Mouse (Mus musculus): ENCODE results near the gene Pard3b. TPM values are rescaled to one million over a fixed set of nuclear protein-coding genes. Genes with fewer than 3 reads are reported as not detected.

The Pard3b gene
- polyA plus RNA-seq, 1 experiment from 2014 or later: 20.4 TPM

DNA sequence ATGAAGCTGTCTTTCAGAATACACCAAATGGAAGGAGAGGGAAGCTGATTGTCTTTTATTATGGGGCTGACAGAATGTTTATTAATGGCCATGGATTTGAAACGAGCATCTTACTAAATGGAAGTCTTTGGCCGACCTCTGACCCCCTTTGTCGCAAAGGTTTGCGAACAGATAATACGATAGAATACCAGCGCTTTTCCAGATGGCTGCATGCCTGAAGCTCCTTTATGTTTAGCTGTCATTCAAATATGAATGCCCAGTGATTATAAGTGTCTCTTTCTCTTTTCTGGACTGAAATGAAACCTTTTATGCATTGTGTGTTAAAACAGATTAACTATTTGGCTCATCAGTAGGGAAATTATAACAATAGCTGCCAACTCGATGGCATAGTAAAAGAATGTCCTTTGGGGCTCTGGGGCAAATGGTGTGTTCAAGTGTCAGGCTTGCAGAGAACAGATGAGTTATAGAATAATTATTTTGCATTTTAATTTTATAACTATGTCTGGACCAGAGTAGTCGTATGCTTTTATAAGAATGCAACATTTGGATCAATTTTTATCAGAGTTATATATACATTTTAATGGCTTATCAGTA lies 46.7 kb downstream of the Pard3b start:
- H3K27ac ChIP-seq: no peak overlapping the region
- H3K4me3 ChIP-seq (replicated peaks): no peak overlapping the region
- no peak overlapping the region for H3K4me2 ChIP-seq
- ATAC-seq (replicated peaks; ENCODE audit: low FRiP score): no peak
- H3K4me1 ChIP-seq: no peaks in the 10 kb centered on the region
- H3K36me3 ChIP-seq: no peaks in the 10 kb centered on the region
- no peaks in the 10 kb centered on the region for H3K27me3 ChIP-seq
- H3K9ac ChIP-seq: no peak overlapping the region
- no peaks in the 10 kb centered on the region for H3K9me3 ChIP-seq (replicated peaks)
- 73% methylated on average over 8 of the region's 8 CpGs for WGBS

DNA sequence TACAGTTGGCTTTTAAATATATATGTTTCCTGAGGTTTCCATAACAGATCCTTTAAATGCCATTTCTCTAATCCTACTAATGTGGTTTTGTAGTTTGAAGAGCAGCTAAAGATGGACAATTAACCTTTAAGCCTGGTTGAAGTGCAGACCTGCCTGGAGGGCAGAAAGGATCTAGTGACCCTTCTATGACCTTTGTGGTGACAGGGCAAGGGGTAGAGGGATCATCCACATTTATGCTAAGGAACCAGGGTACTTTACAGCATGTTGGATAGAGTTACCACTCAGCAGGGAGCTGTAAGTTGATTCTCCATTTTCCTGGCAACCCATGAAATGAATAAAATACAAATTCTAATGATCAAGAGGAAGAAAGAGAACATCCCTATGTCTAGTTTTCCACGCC lies 47.3 kb downstream of the Pard3b start:
- 94% methylated on average over 1 of the region's 1 CpGs for WGBS
- no peak for ATAC-seq (replicated peaks; ENCODE audit: low FRiP score)
- Histone ChIP-seq H3K27ac (no peak overlapping the region), H3K27me3 (no peaks in the 10 kb centered on the region), H3K36me3 (no peaks in the 10 kb centered on the region), H3K4me1 (no peaks in the 10 kb centered on the region), H3K9me3 (replicated peaks) (no peaks in the 10 kb centered on the region), H3K4me3 (replicated peaks) (no peak overlapping the region), H3K9ac (no peak overlapping the region), H3K4me2 (no peak overlapping the region)

DNA sequence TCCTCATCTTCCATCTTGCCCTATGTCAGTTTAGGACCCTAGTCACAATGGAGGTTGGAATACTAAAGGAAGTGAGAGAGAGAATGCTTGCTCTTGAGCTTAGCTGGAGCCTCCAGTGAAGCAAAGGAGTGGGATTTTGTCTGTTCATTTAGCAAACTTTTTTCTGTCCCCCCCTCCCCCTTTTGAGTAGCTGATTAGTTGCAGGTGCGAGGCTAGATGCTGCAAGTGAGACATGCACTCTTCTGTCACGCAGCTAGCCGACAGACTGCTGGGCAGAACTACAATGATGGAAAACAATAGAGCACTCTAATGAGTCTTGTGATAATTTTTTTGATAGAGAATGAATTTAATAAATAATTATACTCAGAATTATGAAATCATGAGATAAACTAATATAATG lies 49.7 kb downstream of the Pard3b start:
- no peak for ATAC-seq (replicated peaks; ENCODE audit: low FRiP score)
- Histone ChIP-seq H3K4me1 (no peaks in the 10 kb centered on the region), H3K4me2 (no peak overlapping the region), H3K27me3 (no peaks in the 10 kb centered on the region), H3K27ac (no peak overlapping the region), H3K36me3 (no peaks in the 10 kb centered on the region), H3K9me3 (replicated peaks) (no peaks in the 10 kb centered on the region), H3K9ac (no peak overlapping the region), H3K4me3 (replicated peaks) (no peak overlapping the region)
- 81% methylated on average over 3 of the region's 3 CpGs for WGBS

DNA sequence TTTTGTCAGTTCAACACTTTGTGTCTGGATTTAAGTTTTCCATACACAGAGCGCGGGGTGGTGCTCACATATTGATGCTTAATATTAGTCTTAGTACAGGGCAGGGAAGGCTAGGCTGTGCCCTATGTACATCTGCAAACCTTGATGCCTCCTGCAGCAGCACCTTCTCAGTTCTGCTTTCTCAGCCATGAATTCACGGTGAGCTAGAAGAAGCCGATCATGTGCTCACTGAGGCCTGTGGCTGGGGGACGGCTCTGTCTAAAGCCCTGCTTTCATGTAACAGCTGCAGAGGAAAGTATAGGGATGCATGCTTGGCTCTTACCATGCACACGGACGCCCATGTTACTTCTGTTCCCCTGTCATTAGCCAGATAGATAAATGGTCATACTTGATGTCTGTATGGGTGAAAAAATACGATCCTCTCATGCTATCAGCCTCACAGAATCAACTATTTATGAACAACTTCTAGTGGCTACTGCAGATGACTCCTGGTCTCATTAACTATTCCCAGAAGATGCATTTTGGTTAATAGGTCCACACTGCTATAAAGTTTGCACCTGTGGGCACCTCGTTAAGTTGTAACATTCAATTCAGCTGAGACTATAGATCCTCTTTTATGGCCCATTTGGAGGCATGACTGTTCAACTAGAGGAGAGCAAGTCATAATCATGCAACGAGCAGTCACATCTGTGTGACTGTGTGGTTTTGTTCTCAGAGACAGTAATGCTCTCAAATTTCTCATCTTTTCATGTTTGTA lies 60.0 kb downstream of the Pard3b start:
- H3K4me1 ChIP-seq: no peaks in the 10 kb centered on the region
- no peak overlapping the region for H3K4me2 ChIP-seq
- no peaks in the 10 kb centered on the region for H3K9me3 ChIP-seq (replicated peaks)
- H3K27me3 ChIP-seq: no peaks in the 10 kb centered on the region
- H3K9ac ChIP-seq: no peak overlapping the region
- no peak overlapping the region for H3K27ac ChIP-seq
- H3K36me3 ChIP-seq: no peaks in the 10 kb centered on the region
- WGBS: 59% methylated on average over 10 of the region's 10 CpGs
- ATAC-seq (replicated peaks; ENCODE audit: low FRiP score): no peak
- no peak overlapping the region for H3K4me3 ChIP-seq (replicated peaks)

DNA sequence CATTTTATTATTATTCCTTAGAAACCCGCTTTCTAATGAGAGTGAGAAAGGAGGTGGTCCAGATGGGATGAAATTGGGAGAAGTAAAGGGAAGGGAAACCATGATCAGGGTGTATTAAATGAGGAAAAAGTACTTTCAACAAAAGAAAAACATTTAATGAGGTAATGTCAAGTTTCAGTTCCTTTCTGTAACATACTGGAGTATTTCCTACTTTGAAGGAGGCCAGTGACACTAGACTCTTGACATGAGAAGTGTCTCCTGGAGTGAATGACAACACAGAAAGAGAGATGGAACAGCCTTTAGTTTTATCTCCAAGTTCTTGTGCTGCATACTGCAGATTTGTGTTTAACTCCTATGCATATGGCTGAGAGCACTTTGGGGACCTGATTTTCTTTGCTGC lies 71.2 kb downstream of the Pard3b start:
- Histone ChIP-seq H3K36me3 (no peaks in the 10 kb centered on the region), H3K27me3 (no peaks in the 10 kb centered on the region), H3K9ac (no peak overlapping the region), H3K4me3 (replicated peaks) (no peak overlapping the region), H3K4me2 (no peak overlapping the region), H3K4me1 (no peaks in the 10 kb centered on the region), H3K9me3 (replicated peaks) (no peaks in the 10 kb centered on the region), H3K27ac (no peak overlapping the region)
- 92% methylated on average over 1 of the region's 1 CpGs for WGBS
- no peak for ATAC-seq (replicated peaks; ENCODE audit: low FRiP score)

DNA sequence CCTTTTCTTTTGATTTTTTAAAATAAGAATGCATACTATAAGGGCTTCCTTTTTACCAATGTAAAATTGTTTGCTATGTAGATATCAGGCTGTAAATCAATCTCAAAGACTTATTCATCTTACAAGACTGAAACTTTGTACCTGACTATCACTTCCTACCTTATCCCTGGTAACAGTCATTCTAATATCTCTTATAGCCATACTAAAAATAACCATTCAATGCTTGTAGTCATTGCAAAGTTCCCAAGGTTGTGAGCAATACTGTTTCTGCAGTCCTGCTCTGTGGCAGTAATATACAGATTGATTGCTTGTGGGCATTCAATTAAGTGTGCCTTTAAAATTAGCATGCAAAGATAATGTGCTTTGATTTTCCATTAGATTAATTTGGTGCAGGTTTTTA lies 72.9 kb downstream of the Pard3b start:
- Histone ChIP-seq H3K27me3 (no peaks in the 10 kb centered on the region), H3K4me2 (no peak overlapping the region), H3K4me3 (replicated peaks) (no peak overlapping the region), H3K36me3 (no peaks in the 10 kb centered on the region), H3K9me3 (replicated peaks) (no peaks in the 10 kb centered on the region), H3K9ac (no peak overlapping the region), H3K4me1 (no peaks in the 10 kb centered on the region), H3K27ac (no peak overlapping the region)
- ATAC-seq (replicated peaks; ENCODE audit: low FRiP score): no peak

DNA sequence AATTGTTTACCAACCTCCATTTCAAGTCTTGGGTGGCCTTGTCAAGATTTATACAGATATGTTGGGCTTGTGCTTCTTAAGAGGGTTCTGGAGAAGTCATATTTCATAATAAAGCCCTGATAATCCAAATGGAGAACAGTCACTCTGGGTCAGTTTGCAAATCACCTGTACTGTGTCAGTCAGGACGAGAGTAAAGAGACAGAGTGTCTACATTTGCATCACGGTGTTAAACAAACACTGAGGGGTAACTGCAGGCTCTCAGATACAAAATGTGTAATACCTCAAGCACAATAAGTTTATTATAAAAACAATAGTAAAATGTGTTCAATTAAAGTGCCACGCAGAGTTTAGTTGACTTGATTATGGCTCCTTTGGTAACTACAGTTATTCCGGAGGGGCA lies 91.0 kb downstream of the Pard3b start:
- H3K9me3 ChIP-seq (replicated peaks): no peaks in the 10 kb centered on the region
- no peak for ATAC-seq (replicated peaks; ENCODE audit: low FRiP score)
- H3K27ac ChIP-seq: no peak overlapping the region
- no peaks in the 10 kb centered on the region for H3K4me1 ChIP-seq
- no peaks in the 10 kb centered on the region for H3K36me3 ChIP-seq
- H3K4me2 ChIP-seq: no peak overlapping the region
- H3K9ac ChIP-seq: no peak overlapping the region
- H3K27me3 ChIP-seq: no peaks in the 10 kb centered on the region
- WGBS: 56% methylated on average over 4 of the region's 4 CpGs
- H3K4me3 ChIP-seq (replicated peaks): no peak overlapping the region

DNA sequence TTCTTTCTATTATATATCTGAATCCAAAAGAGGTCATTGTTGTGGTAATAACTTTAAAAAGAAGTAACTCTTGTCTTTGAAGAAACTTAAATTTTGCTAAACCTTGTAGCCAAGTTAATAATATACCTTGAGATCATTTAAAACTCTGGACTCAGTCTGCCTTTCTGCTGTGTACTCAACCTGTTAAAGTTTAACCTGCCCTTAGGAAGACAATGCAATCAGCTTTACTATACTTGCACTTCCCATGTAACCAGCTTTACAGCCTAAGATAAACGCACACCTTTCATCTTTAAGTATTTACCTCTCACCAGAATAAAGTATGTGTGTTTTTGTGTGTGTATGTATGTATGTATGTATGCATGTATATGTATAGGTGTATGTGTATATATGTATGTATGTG lies 97.9 kb downstream of the Pard3b start:
- no peak overlapping the region for H3K9ac ChIP-seq
- H3K27ac ChIP-seq: no peak overlapping the region
- no peaks in the 10 kb centered on the region for H3K9me3 ChIP-seq (replicated peaks)
- WGBS: 70% methylated on average over 1 of the region's 1 CpGs
- no peak overlapping the region for H3K4me2 ChIP-seq
- H3K27me3 ChIP-seq: no peaks in the 10 kb centered on the region
- H3K4me3 ChIP-seq (replicated peaks): no peak overlapping the region
- no peak for ATAC-seq (replicated peaks; ENCODE audit: low FRiP score)
- peaks cover 2% of the 10 kb centered on the region; the same call in 1 of the 2 replicates for H3K4me1 ChIP-seq
- H3K36me3 ChIP-seq: no peaks in the 10 kb centered on the region

DNA sequence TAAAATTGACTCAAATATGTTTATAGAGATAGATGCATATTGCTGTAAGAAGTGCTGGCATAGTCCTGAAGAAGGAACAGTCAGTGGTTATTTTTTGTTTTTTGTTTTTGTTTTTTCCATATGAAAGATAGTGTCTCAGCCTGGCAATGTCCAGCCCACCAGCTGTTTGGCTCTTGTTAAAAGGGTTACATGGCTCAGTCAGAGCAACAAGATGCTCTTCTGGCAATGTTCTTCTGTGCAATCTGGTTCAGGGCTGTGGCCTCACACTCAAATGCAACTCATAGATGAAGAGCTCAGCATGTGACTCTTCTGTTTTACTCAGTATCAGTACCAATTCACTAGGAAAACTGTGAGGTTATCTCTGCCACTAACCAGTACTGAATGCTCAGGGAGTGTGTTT lies 104.2 kb downstream of the Pard3b start:
- Histone ChIP-seq H3K27me3 (no peaks in the 10 kb centered on the region), H3K4me3 (replicated peaks) (no peak overlapping the region), H3K4me2 (no peak overlapping the region), H3K27ac (no peak overlapping the region), H3K9me3 (replicated peaks) (no peaks in the 10 kb centered on the region), H3K9ac (no peak overlapping the region), H3K36me3 (no peaks in the 10 kb centered on the region), H3K4me1 (no peaks in the 10 kb centered on the region)
- ATAC-seq (replicated peaks; ENCODE audit: low FRiP score): no peak

DNA sequence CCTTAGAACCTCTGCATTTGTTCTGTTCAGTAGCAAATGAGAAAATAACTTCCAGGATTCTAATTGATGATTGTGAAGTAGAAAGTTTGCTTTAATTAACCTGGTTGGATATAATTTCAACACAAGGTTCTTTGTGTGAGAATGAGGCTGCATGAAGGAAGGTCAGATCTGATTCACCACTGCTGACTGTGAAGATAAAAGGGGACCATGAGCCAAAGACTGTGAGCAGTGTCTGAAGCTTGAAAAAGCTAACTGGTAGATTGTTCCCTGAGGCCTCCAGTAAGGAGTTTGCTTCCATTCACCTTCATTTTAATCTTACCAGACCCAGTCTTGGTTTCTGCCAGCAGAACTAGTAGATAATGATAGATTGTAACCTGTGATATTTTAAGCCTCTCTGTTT lies 108.9 kb downstream of the Pard3b start:
- no peaks in the 10 kb centered on the region for H3K27me3 ChIP-seq
- no peak overlapping the region for H3K4me3 ChIP-seq (replicated peaks)
- no peaks in the 10 kb centered on the region for H3K9me3 ChIP-seq (replicated peaks)
- ATAC-seq (replicated peaks; ENCODE audit: low FRiP score): no peak
- H3K27ac ChIP-seq: no peak overlapping the region
- H3K4me1 ChIP-seq: no peaks in the 10 kb centered on the region
- no peak overlapping the region for H3K4me2 ChIP-seq
- no peaks in the 10 kb centered on the region for H3K36me3 ChIP-seq
- no peak overlapping the region for H3K9ac ChIP-seq

DNA sequence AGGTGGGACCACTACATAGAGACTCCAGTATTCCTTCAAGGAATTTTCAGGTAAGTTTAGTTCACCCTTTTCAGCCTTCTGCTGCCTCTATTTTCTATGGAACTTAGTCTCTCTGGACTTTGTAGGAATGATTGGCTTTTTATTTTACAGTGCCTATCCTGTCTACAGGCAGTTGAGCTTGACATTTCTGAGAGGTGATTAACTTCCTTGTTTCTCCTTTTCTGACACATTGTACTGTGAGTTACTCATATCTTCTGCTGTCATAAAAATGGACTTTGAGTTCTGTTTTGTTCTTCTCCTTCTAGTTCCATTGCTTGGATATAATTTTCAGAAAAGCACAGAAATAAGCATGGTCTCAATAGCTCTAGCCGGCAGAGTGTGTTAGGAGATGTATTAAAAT lies 112.4 kb downstream of the Pard3b start:
- 94% methylated on average over 1 of the region's 1 CpGs for WGBS
- Histone ChIP-seq H3K4me2 (no peak overlapping the region), H3K36me3 (no peaks in the 10 kb centered on the region), H3K27me3 (no peaks in the 10 kb centered on the region), H3K9ac (no peak overlapping the region), H3K4me1 (no peaks in the 10 kb centered on the region), H3K9me3 (replicated peaks) (no peaks in the 10 kb centered on the region), H3K27ac (no peak overlapping the region), H3K4me3 (replicated peaks) (no peak overlapping the region)
- no peak for ATAC-seq (replicated peaks; ENCODE audit: low FRiP score)

DNA sequence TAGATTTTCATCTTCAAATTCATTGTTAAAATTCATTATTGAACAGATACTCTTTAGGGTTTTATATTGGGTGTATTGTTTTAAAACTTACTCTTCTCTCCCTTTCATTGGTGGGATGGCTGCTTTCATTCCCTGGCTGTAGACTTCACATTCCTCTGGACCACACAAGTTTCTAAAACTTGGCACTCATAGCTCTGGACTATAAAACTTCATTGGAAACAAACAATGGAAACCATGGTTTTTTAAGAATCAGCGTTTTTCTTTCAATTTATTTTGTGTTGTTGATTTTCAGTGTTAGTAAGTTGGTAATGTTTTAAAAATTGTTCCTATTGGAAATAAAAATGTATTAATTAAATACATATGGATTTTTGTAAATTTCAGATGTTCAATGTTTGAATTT lies 118.1 kb downstream of the Pard3b start:
- 63% methylated on average over 1 of the region's 1 CpGs for WGBS
- ATAC-seq (replicated peaks; ENCODE audit: low FRiP score): no peak
- Histone ChIP-seq H3K9me3 (replicated peaks) (no peaks in the 10 kb centered on the region), H3K27me3 (no peaks in the 10 kb centered on the region), H3K9ac (no peak overlapping the region), H3K36me3 (no peaks in the 10 kb centered on the region), H3K4me3 (replicated peaks) (no peak overlapping the region), H3K4me1 (no peaks in the 10 kb centered on the region), H3K4me2 (no peak overlapping the region), H3K27ac (no peak overlapping the region)

DNA sequence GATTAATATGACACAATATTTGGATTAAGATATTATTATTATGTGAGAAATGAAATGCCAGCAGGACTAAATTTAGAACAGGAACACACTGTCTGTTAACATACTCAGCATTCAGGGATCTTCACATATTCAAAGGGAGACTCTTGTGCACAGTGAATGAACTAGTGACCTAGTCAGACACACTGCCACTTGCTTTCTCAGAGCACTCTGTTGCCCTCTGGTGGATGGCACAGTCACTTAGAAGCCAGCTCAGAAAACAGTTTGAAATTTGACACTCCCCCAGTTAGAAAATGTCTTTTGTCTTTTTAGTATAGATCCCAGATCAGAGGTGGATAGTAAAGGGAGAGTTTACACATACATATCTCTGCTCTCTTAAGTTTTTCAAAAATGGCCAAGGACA lies 132.6 kb downstream of the Pard3b start:
- H3K4me3 ChIP-seq (replicated peaks): no peak overlapping the region
- ATAC-seq (replicated peaks; ENCODE audit: low FRiP score): no peak
- no peaks in the 10 kb centered on the region for H3K9me3 ChIP-seq (replicated peaks)

More for the DNA sequence above, 132.6 kb downstream of the Pard3b start:
- H3K27ac ChIP-seq: no peak overlapping the region
- no peaks in the 10 kb centered on the region for H3K4me1 ChIP-seq
- H3K4me2 ChIP-seq: no peak overlapping the region
- no peak overlapping the region for H3K9ac ChIP-seq
- H3K27me3 ChIP-seq: no peaks in the 10 kb centered on the region
- no peaks in the 10 kb centered on the region for H3K36me3 ChIP-seq
